Mouse (Mus musculus) T-helper 2 cell (primary cell): ENCODE results near the gene Bglap2.
"Not testable (repeated sequence)": the region's sequence is repeated elsewhere in the genome, so short reads cannot be mapped to it uniquely, and the experiment has no call there.

ENCODE experiments used
- in situ Hi-C: fragments of 300-600 bp; cut with MboI, MseI; formaldehyde crosslinking; loops from one replicate; pipeline ENCODE4 v1.15.1; 2025; ENCODE audit warnings: high pct_unique_total_duplicates

The Bglap2 gene

GRCm38 (mm10) chr3:88393776-88394375 lies 15.4 kb upstream of the Bglap2 start:
- in situ Hi-C loops = no loop called here

DNA sequence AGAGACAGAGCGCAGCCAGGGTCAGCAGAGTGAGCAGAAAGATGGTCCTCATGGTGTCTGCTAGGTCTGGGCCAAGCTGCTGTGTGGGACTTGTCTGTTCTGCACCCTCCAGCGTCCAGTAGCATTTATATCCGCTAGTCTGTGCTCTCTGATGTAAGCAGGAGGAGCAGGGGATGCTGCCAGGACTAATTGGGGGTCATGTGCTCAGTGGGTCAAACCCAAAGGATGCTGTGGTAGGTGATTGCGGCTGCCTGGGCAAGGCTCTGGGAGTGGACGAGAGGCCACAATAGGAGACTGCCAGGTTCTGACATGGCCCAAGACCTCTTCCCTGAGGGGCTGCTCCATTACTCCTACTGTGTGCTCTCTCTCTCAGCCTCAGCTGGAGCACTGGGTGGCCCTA lies 5.9 kb upstream of the Bglap2 start, which contains the start of gene Bglap:
TSS of gene Bglap (minus strand) at position 101 of the 400 bp plus-strand sequence.
- in situ Hi-C loops = no loop called here

- in situ Hi-C loops = not testable (repeated sequence)
Observed at GRCm38 (mm10) chr3:88382383-88382782, 3.9 kb upstream of the Bglap2 start.

GRCm38 (mm10) chr3:88381389-88382315 lies 3.2 kb upstream of the Bglap2 start:
- in situ Hi-C loops = not testable (repeated sequence)

GRCm38 (mm10) chr3:88376644-88377043 lies 1.9 kb downstream of the Bglap2 start:
- in situ Hi-C loops = not testable (repeated sequence)

- in situ Hi-C loops = not testable (repeated sequence)
Observed at GRCm38 (mm10) chr3:88375750-88376626, 2.5 kb downstream of the Bglap2 start.

DNA sequence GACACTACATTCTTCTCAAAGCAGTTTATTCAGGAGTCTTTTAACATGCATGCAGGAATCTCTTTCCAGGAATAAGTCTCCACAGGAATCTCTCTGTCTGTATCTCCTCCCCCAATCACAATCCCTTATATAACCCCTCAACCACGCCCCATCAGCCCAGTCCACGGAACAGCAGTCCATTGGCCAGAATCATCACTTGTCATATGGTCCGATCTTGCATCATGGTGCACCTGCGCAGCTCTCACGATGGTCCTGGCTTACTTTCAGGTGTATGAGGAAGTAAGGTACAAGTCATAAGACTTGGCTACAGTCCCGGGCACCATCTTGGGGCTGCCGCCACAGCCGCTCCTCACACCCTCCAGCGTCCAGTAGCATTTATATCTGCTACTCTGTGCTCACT lies 5.9 kb downstream of the Bglap2 start, which contains the start of gene Bglap3:
TSS of gene Bglap3 (minus strand) at position 101 of the 400 bp plus-strand sequence.
- in situ Hi-C loops = loop anchor here (25.0 kb wide), 1 partner anchor 690 kb away; no protein-coding TSS in a partner anchor

- in situ Hi-C loops = loop anchor here (25.0 kb wide), 1 partner anchor 694 kb away; no protein-coding TSS in a partner anchor
Observed at GRCm38 (mm10) chr3:88368511-88368910, 10.0 kb downstream of the Bglap2 start.

DNA sequence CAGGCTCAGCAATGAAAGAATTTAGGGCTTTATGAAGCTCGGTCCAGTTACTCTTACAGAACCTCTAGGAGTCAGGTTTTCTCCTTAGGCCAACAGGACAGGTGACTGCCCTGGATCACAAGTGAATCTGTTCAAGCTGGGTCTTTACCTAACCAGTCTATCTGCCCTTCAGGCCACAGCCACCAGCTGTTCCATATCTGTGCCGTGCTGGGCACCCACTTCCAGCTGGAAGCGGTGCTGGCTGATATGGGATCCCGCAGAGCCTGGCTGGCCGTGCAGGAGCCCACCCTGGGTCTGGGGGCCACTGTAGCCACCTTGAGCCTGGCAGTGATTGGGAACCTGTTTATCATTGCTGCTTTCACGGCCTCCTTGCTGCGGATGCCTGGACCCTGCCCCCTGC lies 11.0 kb downstream of the Bglap2 start:
- in situ Hi-C loops = loop anchor here (25.0 kb wide), 1 partner anchor 695 kb away; no protein-coding TSS in a partner anchor

GRCm38 (mm10) chr3:88366830-88367428 lies 11.6 kb downstream of the Bglap2 start:
- in situ Hi-C loops = loop anchor here (25.0 kb wide), 1 partner anchor 695 kb away; no protein-coding TSS in a partner anchor

DNA sequence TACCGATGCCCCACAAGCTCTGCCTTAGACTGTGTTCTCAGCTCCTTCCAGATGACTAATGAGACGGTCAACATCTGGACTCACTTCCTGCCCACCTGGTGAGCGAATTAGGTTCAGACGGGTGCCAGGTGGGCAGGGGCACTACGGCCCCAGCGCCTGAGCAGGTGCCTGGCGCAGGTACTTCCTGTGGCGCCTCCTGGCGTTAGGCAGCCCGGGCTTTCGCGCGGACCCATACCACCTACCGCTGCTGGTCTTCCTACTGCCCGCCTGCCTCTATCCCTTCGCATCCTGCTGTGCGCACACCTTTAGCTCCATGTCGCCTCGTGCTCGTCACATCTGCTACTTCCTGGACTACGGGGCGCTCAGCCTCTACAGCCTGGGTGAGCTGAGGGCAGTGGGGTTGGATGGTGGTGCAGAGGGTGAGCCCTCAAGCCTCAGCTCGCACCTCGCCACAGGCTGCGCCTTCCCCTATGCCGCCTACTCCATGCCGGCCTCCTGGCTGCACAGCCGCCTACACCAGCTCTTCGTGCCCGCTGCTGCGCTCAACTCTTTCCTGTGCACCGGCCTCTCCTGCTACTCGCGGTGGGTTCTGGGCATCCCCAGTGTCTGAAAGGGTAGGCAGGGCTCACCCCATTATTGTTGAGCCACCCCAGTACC lies 12.7 kb downstream of the Bglap2 start:
- in situ Hi-C loops = loop anchor here (25.0 kb wide), 1 partner anchor 696 kb away; no protein-coding TSS in a partner anchor

DNA sequence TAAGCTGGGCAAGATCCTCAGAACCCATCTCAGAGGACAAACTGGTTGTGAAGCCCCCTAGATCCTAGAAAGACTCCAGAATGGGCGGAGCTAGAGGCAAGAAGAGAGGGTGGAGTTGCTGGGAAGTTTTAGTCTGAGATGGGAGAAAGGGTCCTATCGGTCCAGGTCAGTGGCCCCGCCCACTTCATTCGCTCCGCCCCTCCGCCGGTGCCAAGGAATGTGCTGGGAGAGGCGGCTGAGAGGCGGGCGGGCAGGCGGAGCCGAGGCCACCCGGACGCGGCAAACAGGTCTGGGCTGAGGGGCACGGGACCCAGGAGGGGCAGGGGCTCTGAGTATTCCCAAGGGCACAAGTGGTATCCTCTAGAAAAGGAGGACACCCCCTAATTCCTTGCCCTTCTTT lies 14.2 kb downstream of the Bglap2 start, which contains the start of gene Paqr6:
TSS of gene Paqr6 (plus strand) at position 248 of the 400 bp plus-strand sequence.
- in situ Hi-C loops = loop anchor here (25.0 kb wide), 1 partner anchor 698 kb away; no protein-coding TSS in a partner anchor

DNA sequence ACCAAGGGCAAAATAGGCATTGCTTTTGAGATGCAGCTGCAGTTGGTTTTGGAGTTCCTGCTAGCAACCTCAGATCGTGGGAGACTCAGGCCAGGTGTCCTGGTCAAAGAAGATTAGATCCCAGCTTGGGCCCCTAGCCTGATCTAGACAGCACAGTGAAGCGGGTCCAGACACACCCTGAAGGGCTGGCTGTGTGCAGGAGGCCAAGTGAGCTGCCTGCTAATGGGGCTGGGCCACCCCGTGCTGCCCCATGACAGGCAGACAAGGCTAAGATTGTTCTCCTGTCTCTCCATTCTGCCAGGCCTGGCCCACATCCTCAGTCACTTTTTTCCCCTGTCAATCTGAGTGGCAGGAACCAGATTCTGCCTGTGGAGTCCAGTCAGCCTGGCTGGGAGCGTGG lies 14.8 kb downstream of the Bglap2 start:
- in situ Hi-C loops = loop anchor here (25.0 kb wide), 1 partner anchor 699 kb away; no protein-coding TSS in a partner anchor

- in situ Hi-C loops = loop anchor here (25.0 kb wide), 1 partner anchor 701 kb away; no protein-coding TSS in a partner anchor
Observed at GRCm38 (mm10) chr3:88361612-88362313, 16.7 kb downstream of the Bglap2 start.

- in situ Hi-C loops = loop anchor here (25.0 kb wide), 1 partner anchor 701 kb away; no protein-coding TSS in a partner anchor
Observed at GRCm38 (mm10) chr3:88361096-88361495, 17.4 kb downstream of the Bglap2 start.

DNA sequence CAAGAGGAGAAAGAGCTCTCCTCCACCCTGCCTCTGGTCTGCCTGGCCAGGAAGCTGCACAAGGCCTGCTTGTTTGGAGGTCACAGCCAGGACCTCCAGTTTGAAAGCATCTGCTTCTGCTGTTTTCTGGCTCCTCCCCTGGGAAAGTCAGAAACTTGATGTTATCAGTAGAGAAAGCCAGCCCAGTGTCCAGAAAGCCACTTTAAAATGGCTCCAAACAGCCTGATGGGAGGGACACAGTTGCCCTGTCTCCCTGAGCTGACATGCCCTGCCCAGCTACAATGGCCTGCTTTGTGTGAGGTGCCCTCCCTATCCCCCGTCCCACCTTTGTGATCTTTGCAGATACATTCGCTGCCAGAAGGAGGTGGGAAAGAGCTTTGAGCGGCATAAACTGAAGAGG lies 18.5 kb downstream of the Bglap2 start:
- in situ Hi-C loops = loop anchor here (10.0 to 25.0 kb wide), 2 partner anchors 345 to 702 kb away; no protein-coding TSS in a partner anchor

DNA sequence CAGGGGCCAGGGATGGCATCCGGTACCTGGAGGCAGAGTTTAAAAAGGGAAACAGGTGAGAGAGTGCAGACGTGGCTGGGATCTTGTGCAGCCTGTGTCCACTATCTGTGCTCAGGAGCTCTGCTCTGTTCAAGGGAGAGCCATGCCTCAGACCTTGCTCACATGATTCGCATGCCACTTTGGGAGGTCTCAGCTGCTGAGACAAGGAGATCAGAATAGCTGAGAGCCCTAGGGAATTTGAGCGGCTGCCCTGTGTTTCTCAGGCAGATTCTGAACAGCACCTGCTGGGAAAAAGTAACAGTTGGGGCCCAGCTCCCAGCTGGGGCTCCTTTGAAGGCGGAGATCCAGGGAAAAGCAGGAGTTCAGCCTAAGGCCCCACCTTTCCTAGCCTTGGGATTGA lies 18.9 kb downstream of the Bglap2 start:
- in situ Hi-C loops = loop anchor here (10.0 to 25.0 kb wide), 2 partner anchors 345 to 703 kb away; no protein-coding TSS in a partner anchor

- in situ Hi-C loops = loop anchor here (10.0 to 25.0 kb wide), 2 partner anchors 350 to 708 kb away; no protein-coding TSS in a partner anchor
Observed at GRCm38 (mm10) chr3:88354396-88355165, 23.9 kb downstream of the Bglap2 start.
